ENCODE assay signal across 16 mouse cellular contexts in the genomic region with DNA sequence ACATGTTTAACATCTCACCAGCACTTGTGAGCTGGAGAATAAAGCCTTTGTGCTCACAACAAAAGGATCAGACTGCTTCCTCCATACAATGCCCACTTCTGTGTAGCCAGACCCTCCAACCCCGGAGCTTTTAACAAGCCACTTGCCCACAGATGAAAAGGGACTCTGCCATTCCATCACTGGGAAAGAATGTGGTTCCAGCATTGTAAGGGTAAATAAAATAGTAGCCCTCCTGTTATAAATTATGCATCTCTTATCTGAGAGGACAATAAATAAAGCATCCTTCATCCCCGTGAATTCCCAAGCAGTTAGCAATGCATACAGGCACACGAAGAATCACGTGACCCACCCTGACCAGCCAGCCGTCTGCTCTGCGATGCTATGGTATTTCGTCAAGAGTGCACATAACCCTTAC.
DNase-seq lines count a peak whose midpoint lies in the region; ATAC-seq and TF ChIP-seq lines count a peak whose summit lies in the region.
"Had no signal": no experiment of that assay in that cellular context is flagged by ENCODE, and none has a peak within 500 bp of the region (broad histone marks: within the 10 kb centered on the region; RNA-seq: fewer than 3 reads in every experiment).

No protein-coding gene starts in this region.

- TF ChIP-seq CTCF in midbrain, postnatal 0 days (IDR thresholded peaks at IDR 0.05) = no peak
- TF ChIP-seq CTCF in gastrocnemius, adult 2 months (IDR thresholded peaks at IDR 0.05) = no peak

- no peak overlapping the region for H3K4me3 ChIP-seq in midbrain, embryonic 10.5 days
- H3K4me3 ChIP-seq in midbrain, postnatal 0 days (ENCODE audit: low read depth, low read length) = no peak overlapping the region
- H3K4me3 ChIP-seq in forebrain, embryonic 12.5 days (replicated peaks) = no peak overlapping the region
- no peak overlapping the region for H3K4me3 ChIP-seq in midbrain, embryonic 12.5 days
- H3K4me3 ChIP-seq in gastrocnemius, adult 2 months = no peak overlapping the region
- H3K4me3 ChIP-seq: kidney, embryonic 15.5 days; megakaryocyte, embryonic 14.5 days; stomach, embryonic 15.5 days had no signal

- H3K9ac ChIP-seq in midbrain, postnatal 0 days (replicated peaks; ENCODE audit: low read length, poor library complexity, severe bottlenecking) = no peak overlapping the region
- H3K9ac ChIP-seq in forebrain, embryonic 12.5 days = no peak overlapping the region
- no peak overlapping the region for H3K9ac ChIP-seq in midbrain, embryonic 12.5 days (replicated peaks)
- H3K9ac ChIP-seq: kidney, embryonic 15.5 days; stomach, embryonic 15.5 days had no signal

- H3K4me1 ChIP-seq in midbrain, embryonic 10.5 days = peaks cover 17% of the 10 kb centered on the region
- H3K4me1 ChIP-seq in midbrain, postnatal 0 days (ENCODE audit: insufficient read depth, low read length) = 0 out of 2 replicates have a peak, but pooled peaks cover 3% of the 10 kb centered on the region
- H3K4me1 ChIP-seq in forebrain, embryonic 12.5 days = peaks cover 20% of the 10 kb centered on the region
- peaks cover 18% of the 10 kb centered on the region for H3K4me1 ChIP-seq in midbrain, embryonic 12.5 days
- H3K4me1 ChIP-seq: megakaryocyte, embryonic 14.5 days had no signal

- H3K9me3 ChIP-seq in midbrain, embryonic 10.5 days (replicated peaks) = no peaks in the 10 kb centered on the region
- H3K9me3 ChIP-seq in midbrain, postnatal 0 days (ENCODE audit: low read length) = no peaks in the 10 kb centered on the region
- peaks cover 5% of the 10 kb centered on the region; the same call in 1 of the 2 replicates for H3K9me3 ChIP-seq in forebrain, embryonic 12.5 days
- no peaks in the 10 kb centered on the region for H3K9me3 ChIP-seq in midbrain, embryonic 12.5 days
- H3K9me3 ChIP-seq: kidney, embryonic 15.5 days; stomach, embryonic 15.5 days had no signal

- WGBS in midbrain, embryonic 10.5 days = 48% methylated on average over 7 of the region's 7 CpGs
- 18% methylated on average over 7 of the region's 7 CpGs for WGBS in midbrain, postnatal 0 days
- WGBS in forebrain, embryonic 12.5 days = 13% methylated on average over 7 of the region's 7 CpGs
- 25% methylated on average over 7 of the region's 7 CpGs for WGBS in midbrain, embryonic 12.5 days

- intact Hi-C loops in gastrocnemius, adult 2 months (cut with DNase I) = no loop called here

- peak overlapping the region; percentile 76 for H3K27ac ChIP-seq in midbrain, embryonic 10.5 days (replicated peaks)
- H3K27ac ChIP-seq in midbrain, postnatal 0 days (ENCODE audit: low read depth, low read length) = no peak overlapping the region
- peak overlapping the region; percentile 75 for H3K27ac ChIP-seq in forebrain, embryonic 12.5 days
- H3K27ac ChIP-seq in midbrain, embryonic 12.5 days (replicated peaks) = peak overlapping the region; percentile 66
- no peak overlapping the region for H3K27ac ChIP-seq in gastrocnemius, adult 2 months
- H3K27ac ChIP-seq: kidney, embryonic 15.5 days; stomach, embryonic 15.5 days had no signal

- DNase-seq in midbrain, embryonic 10.5 days (ENCODE audit: low spot score) = peak; percentile 45
- DNase-seq in midbrain, postnatal 0 days (ENCODE audit: low spot score) = no peak
- peak; percentile 92 for DNase-seq in retina, postnatal 1 day
- DNase-seq in layer of hippocampus, adult 11-12 months (ENCODE audit: low spot score) = no peak
- no peak for DNase-seq in gastrocnemius, adult 2 months
- DNase-seq in heart, adult 8-10 months (ENCODE audit: low spot score) = no peak
- DNase-seq: cerebellum, adult 11 months; gastrocnemius, postnatal 25 days; layer of hippocampus, adult 9-11 months; right cerebral cortex, postnatal 4 days had no signal

- H3K36me3 ChIP-seq in midbrain, embryonic 10.5 days = no peaks in the 10 kb centered on the region
- H3K36me3 ChIP-seq in midbrain, postnatal 0 days (ENCODE audit: insufficient read depth, low read length) = no peaks in the 10 kb centered on the region
- H3K36me3 ChIP-seq in forebrain, embryonic 12.5 days (replicated peaks) = no peaks in the 10 kb centered on the region
- no peaks in the 10 kb centered on the region for H3K36me3 ChIP-seq in midbrain, embryonic 12.5 days
- H3K36me3 ChIP-seq: kidney, embryonic 15.5 days; stomach, embryonic 15.5 days had no signal

- peaks cover 19% of the 10 kb centered on the region; the same call in 1 of the 2 replicates for H3K27me3 ChIP-seq in midbrain, embryonic 10.5 days (ENCODE audit: low read depth, poor library complexity, severe bottlenecking)
- H3K27me3 ChIP-seq in midbrain, postnatal 0 days (ENCODE audit: insufficient read depth, low read length) = no peaks in the 10 kb centered on the region
- H3K27me3 ChIP-seq in forebrain, embryonic 12.5 days = no peaks in the 10 kb centered on the region
- H3K27me3 ChIP-seq in midbrain, embryonic 12.5 days = peaks cover 15% of the 10 kb centered on the region; the same call in 1 of the 2 replicates
- H3K27me3 ChIP-seq: kidney, embryonic 15.5 days; megakaryocyte, embryonic 14.5 days; stomach, embryonic 15.5 days had no signal

- ATAC-seq in midbrain, postnatal 0 days (ENCODE audit: low FRiP score) = no peak
- peak; percentile 86 for ATAC-seq in forebrain, embryonic 12.5 days (ENCODE audit: low FRiP score)
- ATAC-seq in midbrain, embryonic 12.5 days (ENCODE audit: low FRiP score, low read depth) = peak; percentile 88

- H3K4me2 ChIP-seq in midbrain, postnatal 0 days (ENCODE audit: low read depth, low read length, poor library complexity, severe bottlenecking) = no peak overlapping the region
- H3K4me2 ChIP-seq in forebrain, embryonic 12.5 days = peak overlapping the region; percentile 22; the same call in 1 of the 2 replicates
- H3K4me2 ChIP-seq in midbrain, embryonic 12.5 days (replicated peaks) = peak overlapping the region; percentile 29; the same call in 1 of the 2 replicates
- H3K4me2 ChIP-seq: kidney, embryonic 15.5 days; liver, embryonic 11.5 days; stomach, embryonic 15.5 days had no signal

Comparison
In these comparisons a context has a peak if more than half of its experiments do, and no peak if none do; other contexts are left out.
1. DNase-seq: peak in midbrain, embryonic 10.5 days (single experiment) and retina, postnatal 1 day (single experiment); none in midbrain, postnatal 0 days (single experiment), layer of hippocampus, adult 11-12 months (single experiment), gastrocnemius, adult 2 months (single experiment) and heart, adult 8-10 months (single experiment).
2. H3K27ac ChIP-seq: peak in midbrain, embryonic 10.5 days (single experiment), forebrain, embryonic 12.5 days (single experiment) and midbrain, embryonic 12.5 days (single experiment); none in midbrain, postnatal 0 days (single experiment) and gastrocnemius, adult 2 months (single experiment).